Mouse (Mus musculus): ENCODE measurements around the gene Trim66.

The Trim66 gene

DNA sequence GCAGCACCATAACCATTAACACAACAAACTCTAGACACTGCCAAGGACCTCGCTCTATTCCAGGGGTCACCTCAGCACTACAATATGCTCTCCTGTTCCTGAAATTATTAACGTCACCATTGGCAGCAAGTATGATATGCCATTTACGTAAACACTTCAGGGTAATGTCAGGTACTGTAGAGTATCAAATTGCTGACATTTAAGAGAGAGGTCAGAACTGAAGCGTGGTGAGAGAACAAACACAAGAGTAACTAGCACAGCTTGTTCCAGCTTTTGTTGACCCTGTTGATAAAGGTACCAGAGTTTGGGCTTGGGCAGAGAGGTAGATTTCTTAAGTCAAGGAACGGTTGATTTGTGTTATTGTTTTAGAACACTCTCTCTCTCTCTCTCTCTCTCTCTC is 65.2 kb downstream of the Trim66 start:
- DNase-seq: no peak

DNA sequence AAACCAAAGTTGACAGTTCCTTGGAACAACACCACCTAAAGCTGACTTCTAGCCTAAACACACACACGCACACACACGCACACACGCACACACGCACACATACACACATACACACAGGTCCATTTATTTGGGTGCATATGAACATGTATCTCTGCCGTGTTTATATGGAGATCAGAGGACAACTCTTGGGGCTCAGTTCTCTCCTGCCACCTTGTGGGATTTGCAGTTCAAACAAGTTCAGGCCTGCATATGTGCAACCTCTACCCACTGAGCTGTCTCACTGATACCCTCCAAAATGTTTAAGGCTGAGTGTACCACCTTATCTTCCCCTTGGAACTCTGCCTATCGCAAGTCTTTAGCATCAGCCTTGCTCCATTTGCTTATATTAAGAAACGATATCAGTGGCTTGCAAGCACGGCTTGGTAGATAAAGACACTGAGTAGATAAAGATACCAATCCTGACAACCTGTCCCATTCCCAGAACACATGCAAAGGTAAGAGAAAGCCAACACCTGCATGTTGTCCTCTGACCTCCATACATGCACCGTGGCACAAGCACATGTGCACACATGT is 67.2 kb downstream of the Trim66 start:
- no peak for DNase-seq

DNA sequence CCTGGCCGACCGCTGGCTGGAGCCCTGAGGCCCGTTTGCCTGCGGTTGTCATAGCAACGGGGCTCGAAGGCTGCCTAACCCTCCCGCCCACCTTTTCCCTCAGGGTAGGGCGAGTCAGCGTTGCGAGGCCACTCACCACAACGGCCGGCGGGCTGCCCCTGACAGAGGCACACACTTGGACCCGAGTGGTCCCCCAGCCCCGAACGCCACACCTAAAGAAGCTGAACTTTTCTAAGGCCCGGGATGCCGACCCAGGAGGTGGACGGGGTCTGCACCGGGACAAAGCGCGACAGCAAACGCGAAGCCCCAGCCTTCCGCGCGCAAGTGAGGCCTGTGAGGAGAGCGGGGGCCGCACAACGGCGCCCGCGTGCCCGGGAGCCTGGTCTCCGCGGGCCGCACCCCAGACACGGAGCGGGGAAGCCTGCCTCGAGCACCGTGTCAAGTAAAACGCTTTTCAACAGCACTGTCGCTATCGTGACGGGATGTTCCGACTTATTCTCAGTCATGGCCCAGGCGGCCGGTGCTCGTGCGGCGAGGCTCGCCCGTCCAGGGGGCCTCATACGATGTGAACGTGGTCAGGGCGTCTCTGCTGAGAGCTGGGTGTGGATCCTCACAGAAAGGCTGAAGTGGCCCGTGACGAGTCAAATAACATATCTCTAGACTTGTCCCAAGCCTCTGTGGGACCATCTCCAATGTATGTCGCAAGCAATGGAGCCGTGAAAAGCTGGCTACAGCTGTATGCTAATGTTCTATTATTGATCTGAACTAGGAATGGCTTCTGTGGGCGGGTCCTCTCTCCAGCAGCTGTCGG is 68.9 kb downstream of the Trim66 start, which contains the start of gene Stk33:
Stk33 (minus strand) TSS at position 301 of the 811 bp plus-strand sequence.
- no peak for DNase-seq

DNA sequence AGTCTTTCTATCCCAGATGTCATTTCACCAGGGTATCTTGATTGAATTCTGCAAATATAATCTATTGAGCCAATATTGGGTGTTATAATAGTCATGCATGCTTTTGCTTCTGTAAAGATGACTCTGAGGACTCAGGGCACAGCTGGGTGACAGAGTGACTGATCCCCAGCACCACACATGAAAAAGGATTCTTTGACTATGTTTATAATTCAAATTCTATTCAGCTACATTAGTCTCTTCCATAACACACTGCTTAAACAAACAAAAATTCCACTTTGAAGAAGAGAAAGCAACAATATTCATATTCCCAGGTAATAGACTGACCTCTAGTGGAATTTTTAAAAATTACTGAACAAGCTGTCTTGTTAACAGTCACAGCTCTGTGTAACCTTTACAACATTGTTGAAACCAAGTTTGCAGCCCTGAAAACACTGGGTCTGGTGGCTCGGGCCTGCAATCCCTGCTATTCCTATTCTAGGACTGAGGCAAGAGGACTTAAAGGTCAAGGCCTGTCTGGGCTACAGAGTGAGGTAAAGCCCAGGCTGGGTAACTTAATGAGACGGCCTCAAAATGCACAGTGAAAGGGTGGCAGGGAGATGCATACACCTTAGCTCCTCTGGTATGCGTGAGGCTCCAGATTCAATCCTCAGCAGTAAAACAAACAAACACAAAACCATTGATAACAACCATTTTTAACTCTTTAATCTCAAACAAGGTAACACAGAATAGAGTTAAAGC is 83.3 kb downstream of the Trim66 start:
- DNase-seq: no peak

DNA sequence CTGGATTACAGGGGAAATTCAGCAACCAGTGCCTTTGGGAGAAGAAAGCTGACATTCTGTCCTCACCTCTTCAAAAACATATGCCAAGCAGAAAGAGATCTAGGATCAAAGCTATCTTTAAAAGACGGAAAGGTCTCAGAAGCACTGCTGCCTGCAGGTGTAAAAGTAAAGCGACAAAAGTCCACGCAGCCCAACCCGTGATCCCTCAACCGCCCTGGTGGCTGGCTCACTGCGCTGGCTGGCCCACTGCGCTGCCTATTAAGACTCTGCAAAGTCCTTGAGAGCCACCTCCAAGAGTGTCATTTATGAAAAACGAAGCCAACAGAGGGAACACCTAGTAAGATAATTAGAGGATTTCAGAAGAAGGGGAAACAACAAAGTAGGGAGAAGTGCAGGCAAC is 85.1 kb downstream of the Trim66 start:
- no peak for DNase-seq

DNA sequence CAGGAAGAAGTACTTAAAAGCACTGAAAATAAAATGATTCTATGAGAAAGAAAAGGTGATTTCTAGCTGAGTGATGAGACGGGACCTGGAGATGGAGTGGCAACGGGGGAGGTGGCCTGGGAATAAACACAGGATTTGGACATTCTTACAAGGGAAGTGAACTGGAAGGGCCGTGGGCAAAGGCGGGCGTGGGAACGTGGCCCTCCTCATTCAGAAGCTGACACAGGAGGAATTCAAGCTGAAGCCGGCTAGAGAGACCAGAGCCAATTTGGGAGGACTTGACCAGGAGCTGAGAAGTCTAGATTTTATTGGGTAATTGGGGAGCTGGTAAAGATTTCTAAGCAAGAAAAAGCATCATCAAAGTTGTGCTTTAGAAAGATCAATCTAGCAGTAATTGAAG is 102.4 kb downstream of the Trim66 start:
- no peak for DNase-seq

DNA sequence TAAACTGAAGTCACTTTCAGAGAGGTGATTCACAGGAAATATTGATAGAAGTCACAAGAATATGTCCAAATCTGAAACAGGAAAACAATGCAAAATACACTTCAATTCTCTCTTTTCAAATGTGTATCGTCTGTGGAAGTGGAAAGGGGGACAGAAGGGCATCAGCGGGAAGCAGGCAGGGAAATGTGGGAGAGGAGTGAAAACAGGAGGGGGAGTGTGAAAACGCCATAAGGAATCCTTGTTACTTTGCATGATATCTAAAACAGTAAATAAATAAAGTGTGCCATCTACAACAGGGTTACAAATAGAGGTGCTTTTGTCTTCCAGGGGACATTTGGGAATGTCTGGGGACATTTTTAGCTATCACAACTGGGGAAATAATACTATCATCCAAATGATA is 108.6 kb downstream of the Trim66 start:
- DNase-seq: no peak
